Mouse (Mus musculus): Measurements from ENCODE around the gene Gm266. TPM values are rescaled to one million over a fixed set of nuclear protein-coding genes. Genes with fewer than 3 reads are reported as not detected.

Gene Gm266
- polyA plus RNA-seq, 1 experiment, result 0.72 TPM

DNA sequence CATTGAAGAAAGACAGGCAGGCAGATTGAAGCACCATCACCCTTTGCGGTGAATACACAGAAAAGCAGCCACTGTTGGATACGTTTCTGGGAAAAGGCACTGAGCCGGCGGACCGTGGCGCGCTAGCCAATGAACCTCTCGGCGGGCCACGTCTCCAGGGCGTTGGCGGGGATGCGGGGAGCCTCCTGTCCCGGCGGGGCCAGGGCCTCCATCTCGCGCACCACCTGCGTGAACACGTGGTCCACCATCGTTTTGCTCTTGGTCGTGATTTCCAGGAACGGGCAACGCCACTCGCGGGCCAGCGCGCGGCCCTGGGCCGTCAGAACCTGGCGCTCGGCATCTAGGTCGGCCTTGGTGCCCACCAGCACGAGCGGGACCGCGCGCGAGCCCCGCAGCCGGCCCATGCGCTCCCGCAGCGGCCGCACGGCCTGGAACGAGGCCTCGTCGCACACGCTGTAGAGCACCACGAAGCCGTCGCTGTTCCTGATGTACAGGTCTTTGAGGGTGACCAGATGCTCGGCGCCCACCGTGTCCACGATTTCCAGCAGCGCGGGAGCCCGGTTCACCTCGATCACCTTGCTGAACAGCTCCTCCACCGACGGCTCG lies 474 bp downstream of the Gm266 start:
- Histone ChIP-seq H3K4me1 (ENCODE audit: control insufficient read depth, insufficient read depth, low read length) (no peaks in the 10 kb centered on the region), H3K27ac (ENCODE audit: insufficient read depth, low read length) (no peak overlapping the region), H3K4me3 (ENCODE audit: insufficient read depth, low read length) (peak overlapping the region; percentile 7; the same call in 1 of the 2 replicates)
- TF ChIP-seq POLR2A (IDR thresholded peaks at IDR 0.05; ENCODE audit: low read depth, low read length), result no peak
- no peak for TF ChIP-seq CTCF (IDR thresholded peaks at IDR 0.05; ENCODE audit: borderline replicate concordance, insufficient read depth, low read length)

DNA sequence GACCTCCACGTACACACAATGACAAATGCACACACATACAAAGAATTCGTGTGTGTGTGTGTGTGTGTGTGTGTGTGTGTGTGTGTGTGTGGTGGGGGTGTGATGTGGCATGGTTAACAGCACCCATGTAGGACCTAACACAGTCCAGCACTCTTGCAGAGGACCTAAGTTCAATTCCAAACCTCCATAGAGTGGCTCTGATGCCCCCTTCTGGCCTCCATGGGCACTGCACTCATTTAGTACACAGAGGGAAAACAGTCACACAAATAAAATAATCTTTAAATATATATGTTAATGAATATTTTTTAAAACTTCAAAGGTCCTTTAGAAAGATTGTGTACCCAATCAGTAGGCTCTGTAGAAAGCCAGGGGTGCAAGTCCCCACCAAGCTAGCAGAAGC lies 5.7 kb downstream of the Gm266 start:
- TF ChIP-seq CTCF (IDR thresholded peaks at IDR 0.05; ENCODE audit: borderline replicate concordance, insufficient read depth, low read length) (0 out of 2 replicates have a peak, but pooled peaks have one; percentile 2), POLR2A (IDR thresholded peaks at IDR 0.05; ENCODE audit: low read depth, low read length) (no peak)
- Histone ChIP-seq H3K4me3 (ENCODE audit: insufficient read depth, low read length) (no peak overlapping the region), H3K4me1 (ENCODE audit: control insufficient read depth, insufficient read depth, low read length) (no peaks in the 10 kb centered on the region), H3K27ac (ENCODE audit: insufficient read depth, low read length) (no peak overlapping the region)

DNA sequence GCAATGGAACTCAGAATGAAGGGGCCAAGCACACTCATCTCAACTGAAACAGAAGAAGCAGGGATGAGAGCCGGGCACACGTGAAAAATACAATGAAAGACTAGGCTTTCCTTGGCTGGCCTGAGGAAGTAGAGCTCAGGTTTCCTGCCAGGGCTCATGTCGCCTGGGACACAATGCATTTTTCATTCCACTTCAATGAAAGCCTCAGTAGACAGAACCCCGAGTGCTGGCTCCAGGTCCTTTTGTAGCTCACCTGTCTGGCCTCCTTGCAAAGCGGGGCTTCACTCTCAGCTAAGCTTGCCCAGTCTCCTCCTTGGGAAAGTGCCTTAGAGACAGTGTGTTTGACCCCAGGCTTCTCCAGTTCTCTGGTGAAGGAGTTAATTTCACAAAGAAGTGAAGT lies 6.7 kb downstream of the Gm266 start:
- Histone ChIP-seq H3K27ac (ENCODE audit: insufficient read depth, low read length) (no peak overlapping the region), H3K4me3 (ENCODE audit: insufficient read depth, low read length) (no peak overlapping the region), H3K4me1 (ENCODE audit: control insufficient read depth, insufficient read depth, low read length) (peaks cover 3% of the 10 kb centered on the region; the same call in 1 of the 2 replicates)
- TF ChIP-seq POLR2A (IDR thresholded peaks at IDR 0.05; ENCODE audit: low read depth, low read length) (no peak), CTCF (IDR thresholded peaks at IDR 0.05; ENCODE audit: borderline replicate concordance, insufficient read depth, low read length) (no peak)

DNA sequence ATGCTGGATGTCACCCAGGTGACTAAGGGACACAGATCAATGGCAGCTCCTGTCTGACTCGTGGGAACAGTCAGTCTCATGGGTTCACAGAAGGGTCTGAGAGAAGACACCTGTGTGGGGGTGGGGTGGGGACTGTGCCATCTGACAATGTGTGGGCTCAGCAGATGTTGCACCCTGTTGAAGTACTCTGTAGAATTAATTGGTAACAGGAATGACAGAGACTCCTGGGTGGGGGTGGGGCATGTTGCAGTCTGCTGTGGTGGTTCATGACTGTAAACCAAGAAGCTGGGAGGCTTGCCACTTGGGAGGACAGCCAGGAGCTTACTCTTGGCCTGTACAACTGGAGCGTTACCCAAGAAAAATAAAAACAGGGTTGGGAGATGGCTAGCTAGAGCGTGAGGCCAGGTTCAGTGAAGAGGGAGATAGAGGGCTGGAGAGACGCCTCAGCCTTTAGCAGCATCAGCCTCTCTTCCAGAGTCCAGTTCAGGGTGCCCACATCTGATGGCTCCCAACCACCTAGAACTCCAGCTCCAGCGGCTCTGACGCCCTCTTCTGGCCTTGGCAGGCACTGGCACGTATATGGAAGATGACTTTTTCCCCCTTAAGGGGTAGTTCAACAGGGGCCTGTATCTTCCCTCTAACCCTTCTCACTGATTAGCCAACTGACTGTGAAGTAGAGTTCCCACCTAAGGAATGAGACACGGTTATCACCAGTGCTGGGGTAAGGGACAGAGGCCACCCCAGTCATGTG lies 10.6 kb downstream of the Gm266 start:
- Histone ChIP-seq H3K27ac (ENCODE audit: insufficient read depth, low read length) (no peak overlapping the region), H3K4me1 (ENCODE audit: control insufficient read depth, insufficient read depth, low read length) (peaks cover 9% of the 10 kb centered on the region)

DNA sequence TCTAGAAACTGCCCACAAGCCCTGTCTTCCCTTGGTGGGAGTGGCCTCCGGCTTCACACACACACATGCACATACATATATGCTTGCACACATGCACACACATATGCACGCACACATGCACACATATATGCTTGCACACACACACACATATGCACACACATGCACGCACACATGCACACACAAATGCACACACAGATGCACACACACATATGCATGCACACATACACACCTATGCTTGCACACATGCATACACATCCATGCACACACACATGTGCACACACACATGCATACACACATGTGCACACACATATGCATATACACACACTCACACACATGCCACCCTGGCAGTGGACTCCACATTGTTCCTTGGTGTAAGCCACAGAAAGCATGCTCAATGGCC lies 11.2 kb downstream of the Gm266 start:
- H3K27ac ChIP-seq (ENCODE audit: insufficient read depth, low read length), result no peak overlapping the region
- peaks cover 9% of the 10 kb centered on the region for H3K4me1 ChIP-seq (ENCODE audit: control insufficient read depth, insufficient read depth, low read length)
- H3K4me3 ChIP-seq (ENCODE audit: insufficient read depth, low read length), result no peak overlapping the region
- TF ChIP-seq CTCF (IDR thresholded peaks at IDR 0.05; ENCODE audit: borderline replicate concordance, insufficient read depth, low read length) (no peak), POLR2A (IDR thresholded peaks at IDR 0.05; ENCODE audit: low read depth, low read length) (no peak)

More for the DNA sequence above, 10.6 kb downstream of the Gm266 start:
- TF ChIP-seq CTCF (IDR thresholded peaks at IDR 0.05; ENCODE audit: borderline replicate concordance, insufficient read depth, low read length), result 0 out of 2 replicates have a peak, but pooled peaks have one; percentile 18
- TF ChIP-seq POLR2A (IDR thresholded peaks at IDR 0.05; ENCODE audit: low read depth, low read length), result no peak
- no peak overlapping the region for H3K4me3 ChIP-seq (ENCODE audit: insufficient read depth, low read length)

DNA sequence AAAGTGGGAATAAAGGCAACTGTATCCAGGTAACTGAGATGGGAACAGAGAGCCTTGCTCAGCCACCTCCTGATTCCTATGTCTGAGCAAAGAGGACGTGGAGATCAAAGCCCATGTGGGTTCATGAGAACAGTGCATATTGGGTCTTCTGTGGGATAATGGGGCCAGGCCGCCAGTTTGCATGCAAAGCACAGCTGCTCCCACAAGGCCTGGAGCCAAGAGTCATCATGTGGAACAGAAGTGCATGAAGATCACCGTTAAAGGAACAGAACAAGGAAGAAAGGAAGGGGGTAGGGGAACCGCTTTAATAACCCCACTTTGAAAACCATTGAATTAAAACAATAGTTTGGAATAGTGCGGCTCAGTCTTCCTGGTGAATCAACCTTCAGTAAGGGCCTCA lies 12.7 kb downstream of the Gm266 start:
- Histone ChIP-seq H3K4me1 (ENCODE audit: control insufficient read depth, insufficient read depth, low read length) (peaks cover 9% of the 10 kb centered on the region), H3K27ac (ENCODE audit: insufficient read depth, low read length) (no peak overlapping the region), H3K4me3 (ENCODE audit: insufficient read depth, low read length) (no peak overlapping the region)
- TF ChIP-seq CTCF (IDR thresholded peaks at IDR 0.05; ENCODE audit: borderline replicate concordance, insufficient read depth, low read length) (no peak), POLR2A (IDR thresholded peaks at IDR 0.05; ENCODE audit: low read depth, low read length) (no peak)

DNA sequence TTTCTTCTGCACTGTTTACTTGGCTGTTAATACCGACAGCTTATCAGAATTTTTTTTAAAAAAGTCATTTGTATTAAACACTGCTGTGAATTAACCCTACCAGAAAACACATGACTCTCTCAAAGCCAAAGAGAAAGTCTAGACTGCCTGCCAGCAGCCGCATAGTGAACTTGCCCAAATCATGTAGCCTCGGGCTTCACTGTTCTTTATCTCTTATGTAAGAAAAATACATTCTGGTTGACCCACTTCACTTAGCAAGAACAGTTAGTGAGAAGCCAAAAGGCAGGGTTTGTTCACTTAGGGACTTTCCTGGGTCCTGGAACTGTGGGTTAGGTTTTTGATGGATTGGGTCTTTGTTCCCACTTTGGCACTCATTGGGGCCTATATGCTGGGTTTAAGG lies 13.9 kb downstream of the Gm266 start:
- TF ChIP-seq CTCF (IDR thresholded peaks at IDR 0.05; ENCODE audit: borderline replicate concordance, insufficient read depth, low read length), result no peak
- Histone ChIP-seq H3K4me3 (ENCODE audit: insufficient read depth, low read length) (no peak overlapping the region), H3K27ac (ENCODE audit: insufficient read depth, low read length) (no peak overlapping the region), H3K4me1 (ENCODE audit: control insufficient read depth, insufficient read depth, low read length) (peaks cover 9% of the 10 kb centered on the region)

DNA sequence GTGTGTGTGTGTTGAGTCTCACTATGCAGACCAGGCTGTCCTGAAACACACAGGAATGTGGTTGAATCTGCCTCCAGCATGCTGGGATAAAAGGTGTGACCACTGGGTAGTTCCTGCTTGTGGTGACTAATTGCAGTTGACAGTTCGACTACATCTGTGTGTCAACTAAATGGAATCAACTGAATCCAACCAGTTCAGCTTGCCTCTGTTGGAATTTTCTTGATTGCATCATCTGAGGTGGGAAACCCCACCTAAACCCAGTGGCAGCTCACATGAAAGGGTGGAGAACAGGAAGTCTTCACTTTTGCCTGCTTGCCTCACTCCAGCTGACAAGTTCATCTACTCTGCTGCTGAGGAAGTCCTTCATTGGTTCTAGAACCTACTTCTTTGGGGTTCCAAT lies 14.5 kb downstream of the Gm266 start:
- H3K27ac ChIP-seq (ENCODE audit: insufficient read depth, low read length), result no peak overlapping the region
- TF ChIP-seq CTCF (IDR thresholded peaks at IDR 0.05; ENCODE audit: borderline replicate concordance, insufficient read depth, low read length), result no peak
- no peak for TF ChIP-seq POLR2A (IDR thresholded peaks at IDR 0.05; ENCODE audit: low read depth, low read length)
- H3K4me3 ChIP-seq (ENCODE audit: insufficient read depth, low read length), result no peak overlapping the region
- peaks cover 9% of the 10 kb centered on the region for H3K4me1 ChIP-seq (ENCODE audit: control insufficient read depth, insufficient read depth, low read length)

DNA sequence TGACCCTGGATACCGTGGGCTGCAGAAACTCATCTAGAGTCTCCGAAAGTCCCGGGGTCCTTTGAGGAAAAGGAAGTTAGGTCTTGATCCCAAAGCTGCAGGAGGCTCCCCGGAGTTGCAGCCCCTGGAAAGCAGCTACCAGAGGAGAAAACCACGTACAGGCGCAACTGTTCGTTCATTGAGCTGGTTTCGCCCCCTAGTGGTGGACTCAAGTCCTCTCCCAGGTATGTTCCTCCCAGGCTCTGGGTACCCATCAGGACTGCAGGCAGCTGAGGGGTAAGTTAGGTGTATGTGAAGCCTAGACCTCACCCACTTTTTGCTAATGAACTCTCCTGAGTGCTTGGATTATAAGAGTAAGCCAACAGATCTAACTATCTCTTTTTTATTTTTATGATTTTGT lies 16.1 kb downstream of the Gm266 start:
- TF ChIP-seq CTCF (IDR thresholded peaks at IDR 0.05; ENCODE audit: borderline replicate concordance, insufficient read depth, low read length), result peak; percentile 74
- no peak for TF ChIP-seq POLR2A (IDR thresholded peaks at IDR 0.05; ENCODE audit: low read depth, low read length)
- Histone ChIP-seq H3K4me1 (ENCODE audit: control insufficient read depth, insufficient read depth, low read length) (peaks cover 9% of the 10 kb centered on the region), H3K4me3 (ENCODE audit: insufficient read depth, low read length) (no peak overlapping the region), H3K27ac (ENCODE audit: insufficient read depth, low read length) (no peak overlapping the region)

DNA sequence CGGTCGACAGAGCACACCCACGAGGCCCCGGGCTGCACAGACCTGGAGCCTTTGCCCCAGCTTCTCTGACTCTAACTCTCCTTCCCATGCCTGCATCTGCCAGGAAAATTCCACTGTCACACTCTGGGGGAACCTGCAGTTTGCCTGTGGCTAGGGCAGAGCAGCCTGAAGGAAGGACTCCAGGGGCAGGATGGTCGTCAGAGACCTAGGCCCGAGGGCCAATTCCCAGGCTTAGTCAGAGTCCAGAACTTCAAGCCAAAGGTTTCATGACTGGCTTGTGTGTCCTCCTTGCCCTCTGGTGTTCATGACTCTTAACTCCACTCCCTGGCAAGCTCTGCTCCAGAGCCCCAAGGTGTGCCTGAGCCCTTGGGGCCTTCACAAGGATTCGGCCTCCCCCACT lies 17.4 kb downstream of the Gm266 start:
- H3K4me3 ChIP-seq (ENCODE audit: insufficient read depth, low read length), result no peak overlapping the region
- H3K27ac ChIP-seq (ENCODE audit: insufficient read depth, low read length), result no peak overlapping the region
- peaks cover 10% of the 10 kb centered on the region for H3K4me1 ChIP-seq (ENCODE audit: control insufficient read depth, insufficient read depth, low read length)
- TF ChIP-seq POLR2A (IDR thresholded peaks at IDR 0.05; ENCODE audit: low read depth, low read length), result no peak
- TF ChIP-seq CTCF (IDR thresholded peaks at IDR 0.05; ENCODE audit: borderline replicate concordance, insufficient read depth, low read length), result no peak
